Mouse (Mus musculus): ENCODE results near the gene Casp9. TPM values are rescaled to one million over a fixed set of nuclear protein-coding genes. Genes with fewer than 3 reads are reported as not detected.

Gene Casp9
- total and polyA plus RNA-seq, 3 experiments: 2.8 to 6.4 TPM; not detected in 1

DNA sequence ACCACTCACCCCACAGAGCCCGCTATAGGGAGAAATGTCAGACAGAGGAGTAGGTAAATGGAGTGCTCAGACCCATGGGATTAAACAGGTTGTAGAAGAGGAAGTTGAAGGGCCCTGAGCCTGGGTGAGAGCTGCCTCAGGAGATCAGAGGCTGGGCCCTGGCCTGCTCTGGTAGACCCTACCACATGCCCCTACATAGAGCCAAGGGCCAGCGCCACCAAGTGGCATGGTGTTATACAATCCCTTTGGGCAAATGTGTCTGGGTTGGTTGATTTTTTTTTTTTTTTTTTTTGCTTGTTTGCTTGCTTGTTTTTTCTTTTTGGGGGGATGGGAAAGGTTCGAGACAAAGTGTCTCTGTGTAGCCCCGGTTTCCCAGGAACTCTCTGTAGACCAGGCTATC, 10.7 kb downstream of the Casp9 start (continued):
- no peak for TF ChIP-seq RCOR1 (IDR thresholded peaks at IDR 0.05; ENCODE audit: low read depth, low read length)

DNA sequence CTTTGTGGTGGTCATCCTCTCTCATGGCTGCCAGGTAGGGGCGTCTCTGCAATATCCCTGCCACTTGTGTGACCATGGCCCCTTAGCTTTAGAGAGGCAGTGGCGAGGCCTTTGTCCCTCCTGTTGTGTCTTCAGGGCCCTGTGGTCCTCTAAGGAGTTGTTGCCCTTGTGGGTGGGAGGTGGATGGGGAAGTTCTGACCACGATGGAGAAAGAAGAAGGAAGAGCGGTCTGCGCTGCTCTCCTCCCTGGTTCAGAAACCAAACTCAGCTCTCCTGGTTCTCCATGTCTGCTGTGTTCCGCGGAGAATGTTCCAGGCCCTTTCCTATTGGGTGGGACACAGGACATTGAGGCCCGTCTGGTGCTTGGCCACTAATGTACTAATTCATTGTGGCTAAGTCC, 12.5 kb downstream of the Casp9 start:
- Histone ChIP-seq H3K27me3 (ENCODE audit: control insufficient read depth in 1 of 2, insufficient read depth in 2 of 2, low read length in 2 of 2) (no peaks in the 10 kb centered on the region), H3K27ac (ENCODE audit: control insufficient read depth, low read depth, low read length) (no peak overlapping the region), H3K4me3 (ENCODE audit: control insufficient read depth in 1 of 2, insufficient read depth in 1 of 2, low read depth in 2 of 2, low read length in 2 of 2) (no peak overlapping the region), H3K9ac (ENCODE audit: control insufficient read depth, low read depth, low read length, poor library complexity, severe bottlenecking) (no peak overlapping the region), H3K36me3 (ENCODE audit: control insufficient read depth in 1 of 2, insufficient read depth in 2 of 2, low read length in 2 of 2) (no peaks in the 10 kb centered on the region), H3K4me1 (ENCODE audit: control insufficient read depth in 1 of 2, insufficient read depth in 2 of 2, low read length in 2 of 2) (no peaks in the 10 kb centered on the region), H3K9me3 (replicated peaks; ENCODE audit: insufficient read depth, low read length) (no peaks in the 10 kb centered on the region), H3K79me2 (ENCODE audit: control insufficient read depth, insufficient read depth, low read length, poor library complexity) (no peaks in the 10 kb centered on the region)
- TF ChIP-seq TCF12 (IDR thresholded peaks at IDR 0.05; ENCODE audit: low read depth, low read length) (no peak), MAX (IDR thresholded peaks at IDR 0.05; ENCODE audit: low read length) (no peak), ETS1 (IDR thresholded peaks at IDR 0.05; ENCODE audit: low read depth, low read length) (no peak), TBP (IDR thresholded peaks at IDR 0.05; ENCODE audit: low read depth, low read length) (no peak), E2F4 (IDR thresholded peaks at IDR 0.05; ENCODE audit: borderline replicate concordance, low read depth, low read length) (no peak), SIN3A (IDR thresholded peaks at IDR 0.05; ENCODE audit: low read length) (no peak), MEF2A (IDR thresholded peaks at IDR 0.05; ENCODE audit: extremely low read depth, insufficient replicate concordance, low read depth, low read length, poor library complexity, severe bottlenecking) (no peak), MYB (IDR thresholded peaks at IDR 0.05; ENCODE audit: low read depth, low read length) (no peak), GATA1 (IDR thresholded peaks at IDR 0.05; ENCODE audit: low read depth, low read length) (no peak), NRF1 (IDR thresholded peaks at IDR 0.05; ENCODE audit: insufficient read depth, low read depth, low read length, poor library complexity, severe bottlenecking) (no peak), CHD2 (IDR thresholded peaks at IDR 0.05; ENCODE audit: low read length) (no peak), MAZ (IDR thresholded peaks at IDR 0.05; ENCODE audit: low read depth, low read length) (no peak), SMC3 (IDR thresholded peaks at IDR 0.05; ENCODE audit: low read depth, low read length) (no peak), JUND (IDR thresholded peaks at IDR 0.05; ENCODE audit: low read depth, low read length) (no peak), RCOR1 (IDR thresholded peaks at IDR 0.05; ENCODE audit: low read depth, low read length) (no peak), POLR2A (IDR thresholded peaks at IDR 0.05; ENCODE audit: control insufficient read depth in 1 of 2, insufficient read depth in 1 of 2, low read depth in 1 of 2, low read length in 2 of 2, poor library complexity in 1 of 2) (no peak), CHD1 (IDR thresholded peaks at IDR 0.05; ENCODE audit: low read depth, low read length) (no peak)
- no peak for DNase-seq (ENCODE audit: low read depth, low spot score)

DNA sequence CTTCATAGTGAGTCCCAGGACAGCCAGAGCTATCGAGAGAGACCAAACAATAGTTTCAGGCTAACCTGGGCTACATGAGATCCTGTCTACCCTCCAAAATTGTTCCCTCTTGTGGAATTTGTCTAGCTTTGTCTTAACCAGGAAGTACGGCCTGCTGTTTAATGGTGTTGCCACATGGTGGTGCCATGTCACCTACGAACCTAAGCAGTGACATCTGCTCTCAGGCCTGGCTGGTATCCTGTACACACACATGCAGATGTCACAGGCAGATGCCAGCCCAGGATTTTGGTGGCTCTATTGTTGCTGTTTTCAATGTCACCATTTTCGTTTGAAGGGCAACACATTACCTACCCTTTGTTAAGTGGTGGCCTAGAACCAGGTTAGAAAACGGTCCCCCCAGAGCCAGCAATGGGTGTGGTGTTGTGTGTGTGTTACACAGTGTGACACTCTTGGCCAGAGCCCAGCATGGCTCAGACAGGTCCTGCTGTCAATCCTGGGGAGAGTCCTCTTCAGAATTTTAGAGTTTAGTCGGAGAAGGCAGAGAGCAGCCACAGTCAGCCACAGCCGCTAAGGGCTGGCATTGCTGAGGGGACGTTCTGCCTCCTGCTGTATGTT, 16.5 kb downstream of the Casp9 start:
- DNase-seq (ENCODE audit: low read depth, low spot score): peak; percentile 78
- Histone ChIP-seq H3K27ac (ENCODE audit: control insufficient read depth, low read depth, low read length) (no peak overlapping the region), H3K27me3 (ENCODE audit: control insufficient read depth in 1 of 2, insufficient read depth in 2 of 2, low read length in 2 of 2) (no peaks in the 10 kb centered on the region), H3K4me3 (ENCODE audit: control insufficient read depth in 1 of 2, insufficient read depth in 1 of 2, low read depth in 2 of 2, low read length in 2 of 2) (no peak overlapping the region), H3K4me1 (ENCODE audit: control insufficient read depth in 1 of 2, insufficient read depth in 2 of 2, low read length in 2 of 2) (no peaks in the 10 kb centered on the region), H3K9ac (ENCODE audit: control insufficient read depth, low read depth, low read length, poor library complexity, severe bottlenecking) (no peak overlapping the region), H3K36me3 (ENCODE audit: control insufficient read depth in 1 of 2, insufficient read depth in 2 of 2, low read length in 2 of 2) (no peaks in the 10 kb centered on the region), H3K9me3 (replicated peaks; ENCODE audit: insufficient read depth, low read length) (no peaks in the 10 kb centered on the region), H3K79me2 (ENCODE audit: control insufficient read depth, insufficient read depth, low read length, poor library complexity) (no peaks in the 10 kb centered on the region)
- TF ChIP-seq RAD21 (IDR thresholded peaks at IDR 0.05; ENCODE audit: low read depth, low read length): peak; percentile 68
- TF ChIP-seq MEF2A (IDR thresholded peaks at IDR 0.05; ENCODE audit: extremely low read depth, insufficient replicate concordance, low read depth, low read length, poor library complexity, severe bottlenecking): no peak
- TF ChIP-seq SIN3A (IDR thresholded peaks at IDR 0.05; ENCODE audit: low read length): 0 out of 2 replicates have a peak, but pooled peaks have one; percentile 20
- no peak for TF ChIP-seq ETS1 (IDR thresholded peaks at IDR 0.05; ENCODE audit: low read depth, low read length)
- TF ChIP-seq SMC3 (IDR thresholded peaks at IDR 0.05; ENCODE audit: low read depth, low read length): peak; percentile 63
- no peak for TF ChIP-seq USF2 (IDR thresholded peaks at IDR 0.05; ENCODE audit: borderline replicate concordance in 1 of 2, insufficient read depth in 1 of 2, low read depth in 1 of 2, low read length in 2 of 2)
- 0 out of 2 replicates have a peak, but pooled peaks have one; percentile 18 for TF ChIP-seq ZC3H11A (IDR thresholded peaks at IDR 0.05; ENCODE audit: low read depth, low read length)
- peak; percentile 77 for TF ChIP-seq ELF1 (IDR thresholded peaks at IDR 0.05; ENCODE audit: low read depth, low read length)
- TF ChIP-seq ZMIZ1 (IDR thresholded peaks at IDR 0.05; ENCODE audit: low read depth, low read length): no peak
- no peak for TF ChIP-seq POLR2AphosphoS5 (IDR thresholded peaks at IDR 0.05; ENCODE audit: borderline replicate concordance, low read depth, low read length)
- TF ChIP-seq GABPA (IDR thresholded peaks at IDR 0.05; ENCODE audit: low read depth, low read length): no peak
- TF ChIP-seq CTCF (IDR thresholded peaks at IDR 0.05 in 2 of 3, conservative IDR thresholded peaks at IDR 0.05 in 1 of 3; ENCODE audit: control insufficient read depth in 1 of 3, insufficient read depth in 1 of 3, low read depth in 2 of 3, low read length in 3 of 3, poor library complexity in 1 of 3, severe bottlenecking in 1 of 3): peak; percentile 36 to 76 (median 50); a peak in 5 of 6 replicates
- TF ChIP-seq HCFC1 (IDR thresholded peaks at IDR 0.05; ENCODE audit: low read depth, low read length): no peak
- no peak for TF ChIP-seq CHD1 (IDR thresholded peaks at IDR 0.05; ENCODE audit: low read depth, low read length)
